Mouse (Mus musculus): ENCODE results near the gene Casp8ap2.

Casp8ap2 gene

GRCm38 (mm10) chr4:32615034-32615881, at the start of gene Casp8ap2:
Gene Casp8ap2, plus strand, starts transcription at chr4:32615451.
- DNase-seq (ENCODE audit: inconsistent age in 2 of 2, low spot score in 1 of 2): peak; percentile 99 to 100

- no peak for DNase-seq (ENCODE audit: inconsistent age in 2 of 2, low spot score in 1 of 2)
Measured at GRCm38 (mm10) chr4:32569054-32569453, 46.2 kb upstream of the Casp8ap2 start.

- peak; percentile 28 to 74 for DNase-seq (ENCODE audit: inconsistent age in 2 of 2, low spot score in 1 of 2)
Measured at GRCm38 (mm10) chr4:32569995-32570938, 45.0 kb upstream of the Casp8ap2 start.

- DNase-seq (ENCODE audit: inconsistent age in 2 of 2, low spot score in 1 of 2): no peak
Measured at GRCm38 (mm10) chr4:32570939-32571317, 44.3 kb upstream of the Casp8ap2 start.

- peak in 1 of 2 experiments; percentile 62 for DNase-seq (ENCODE audit: inconsistent age in 2 of 2, low spot score in 1 of 2)
Measured at GRCm38 (mm10) chr4:32571441-32571840, 43.8 kb upstream of the Casp8ap2 start.

- DNase-seq (ENCODE audit: inconsistent age in 2 of 2, low spot score in 1 of 2): peak; percentile 26 to 76
Measured at GRCm38 (mm10) chr4:32572118-32572517, 43.1 kb upstream of the Casp8ap2 start.

- no peak for DNase-seq (ENCODE audit: inconsistent age in 2 of 2, low spot score in 1 of 2)
Measured at GRCm38 (mm10) chr4:32573586-32573985, 41.7 kb upstream of the Casp8ap2 start.

- DNase-seq (ENCODE audit: inconsistent age in 2 of 2, low spot score in 1 of 2): no peak
Measured at GRCm38 (mm10) chr4:32574604-32575003, 40.6 kb upstream of the Casp8ap2 start.

GRCm38 (mm10) chr4:32575165-32575564, 40.1 kb upstream of the Casp8ap2 start:
- DNase-seq (ENCODE audit: inconsistent age in 2 of 2, low spot score in 1 of 2): peak in 1 of 2 experiments; percentile 42

GRCm38 (mm10) chr4:32579850-32580249, 35.4 kb upstream of the Casp8ap2 start:
- DNase-seq (ENCODE audit: inconsistent age in 2 of 2, low spot score in 1 of 2): no peak

- DNase-seq (ENCODE audit: inconsistent age in 2 of 2, low spot score in 1 of 2): no peak
Measured at GRCm38 (mm10) chr4:32584181-32584580, 31.1 kb upstream of the Casp8ap2 start.

- DNase-seq (ENCODE audit: inconsistent age in 2 of 2, low spot score in 1 of 2): peak; percentile 33 to 82
Measured at GRCm38 (mm10) chr4:32586596-32586995, 28.7 kb upstream of the Casp8ap2 start.

- no peak for DNase-seq (ENCODE audit: inconsistent age in 2 of 2, low spot score in 1 of 2)
Measured at GRCm38 (mm10) chr4:32587543-32587942, 27.7 kb upstream of the Casp8ap2 start.

GRCm38 (mm10) chr4:32588237-32588636, 27.0 kb upstream of the Casp8ap2 start:
- DNase-seq (ENCODE audit: inconsistent age in 2 of 2, low spot score in 1 of 2): no peak

- DNase-seq (ENCODE audit: inconsistent age in 2 of 2, low spot score in 1 of 2): peak; percentile 23 to 71
Measured at GRCm38 (mm10) chr4:32601135-32601534, 14.1 kb upstream of the Casp8ap2 start.

GRCm38 (mm10) chr4:32602660-32603059, 12.6 kb upstream of the Casp8ap2 start, which contains the start of gene Gja10:
Gene Gja10, minus strand, starts transcription at chr4:32602760.
- no peak for DNase-seq (ENCODE audit: inconsistent age in 2 of 2, low spot score in 1 of 2)

GRCm38 (mm10) chr4:32621637-32622036, 6.4 kb downstream of the Casp8ap2 start:
- DNase-seq (ENCODE audit: inconsistent age in 2 of 2, low spot score in 1 of 2): no peak

GRCm38 (mm10) chr4:32651669-32652068, 36.4 kb downstream of the Casp8ap2 start:
- DNase-seq (ENCODE audit: inconsistent age in 2 of 2, low spot score in 1 of 2): no peak

GRCm38 (mm10) chr4:32656146-32656904, 41.1 kb downstream of the Casp8ap2 start:
- peak; percentile 6 to 28 for DNase-seq (ENCODE audit: inconsistent age in 2 of 2, low spot score in 1 of 2)

GRCm38 (mm10) chr4:32656918-32657662, 41.8 kb downstream of the Casp8ap2 start, which contains the start of gene Mdn1:
Gene Mdn1, plus strand, starts transcription at chr4:32657119.
- peak; percentile 93 to 99 for DNase-seq (ENCODE audit: inconsistent age in 2 of 2, low spot score in 1 of 2)

Measured in adrenal gland, adult (tissue).